Comparison of ENCODE assay signal across 12 mouse cellular contexts in the genomic region with DNA sequence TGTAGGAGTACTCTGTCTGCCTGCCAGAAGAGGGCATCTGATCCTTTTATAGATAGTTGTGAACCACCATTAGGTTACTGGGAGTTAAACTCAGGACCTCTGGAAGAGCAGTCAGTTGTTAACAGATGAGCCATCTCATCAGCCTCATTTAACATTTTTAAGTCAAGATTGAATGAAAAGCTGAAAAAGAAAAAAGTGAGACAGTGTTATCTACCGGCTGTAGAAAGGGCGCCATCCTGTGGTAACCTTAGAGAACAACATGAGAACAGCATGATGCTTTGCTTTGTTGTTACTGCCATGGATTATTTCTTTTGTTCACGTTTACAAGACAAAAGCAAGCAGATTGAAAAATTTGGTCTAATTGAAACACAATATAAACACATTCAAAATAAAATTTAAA. TPM values are rescaled to one million over a fixed set of nuclear protein-coding genes. Genes with fewer than 3 reads are reported as not detected.
DNase-seq lines count a peak whose midpoint lies in the region; TF ChIP-seq lines count a peak whose summit lies in the region.
"Had no signal": no experiment of that assay in that cellular context is flagged by ENCODE, and none has a peak within 500 bp of the region (broad histone marks: within the 10 kb centered on the region; RNA-seq: fewer than 3 reads in every experiment).

No protein-coding gene starts in this region.

- no peaks in the 10 kb centered on the region for H3K27me3 ChIP-seq in kidney, adult 2 months (replicated peaks; ENCODE audit: control insufficient read depth, insufficient read depth, low read length)
- H3K27me3 ChIP-seq: embryonic facial prominence, embryonic 12.5 days had no signal

- no peak overlapping the region for H3K4me3 ChIP-seq in layer of hippocampus, adult 2 months
- H3K4me3 ChIP-seq in kidney, adult 2 months (ENCODE audit: insufficient read depth, low read depth, low read length), result no peak overlapping the region
- H3K4me3 ChIP-seq: embryonic facial prominence, embryonic 12.5 days; hindbrain, embryonic 10.5 days had no signal

- 66% methylated on average over 3 of the region's 3 CpGs for WGBS in kidney, adult 2 months

- TF ChIP-seq POLR2A in brain, embryonic 14.5 days (IDR thresholded peaks at IDR 0.05; ENCODE audit: borderline replicate concordance, extremely low read depth, insufficient read depth, insufficient read length, poor library complexity, severe bottlenecking), result no peak
- TF ChIP-seq POLR2A in kidney, adult 2 months (IDR thresholded peaks at IDR 0.05; ENCODE audit: low read depth, low read length), result no peak

- peaks cover 6% of the 10 kb centered on the region; the same call in 1 of the 2 replicates for H3K4me1 ChIP-seq in kidney, adult 2 months (ENCODE audit: control insufficient read depth, insufficient read depth, low read length)
- H3K4me1 ChIP-seq: embryonic facial prominence, embryonic 12.5 days; hindbrain, embryonic 10.5 days had no signal

- H3K27ac ChIP-seq in layer of hippocampus, adult 2 months, result no peak overlapping the region
- no peak overlapping the region for H3K27ac ChIP-seq in kidney, adult 2 months (ENCODE audit: insufficient read depth, low read depth, low read length)
- H3K27ac ChIP-seq: embryonic facial prominence, embryonic 12.5 days; hindbrain, embryonic 10.5 days had no signal

- TF ChIP-seq CTCF in layer of hippocampus, adult 2 months (conservative IDR thresholded peaks at IDR 0.05), result peak; percentile 75
- TF ChIP-seq CTCF in brain, embryonic 14.5 days (IDR thresholded peaks at IDR 0.05; ENCODE audit: borderline replicate concordance, extremely low read depth, insufficient read depth, insufficient read length), result peak; percentile 28; the same call in 1 of the 2 replicates
- TF ChIP-seq CTCF in kidney, adult 2 months (conservative IDR thresholded peaks at IDR 0.05; ENCODE audit: insufficient read depth, insufficient read length, low read depth, low read length), result no peak

- peaks cover 1% of the 10 kb centered on the region; the same call in 1 of the 2 replicates for H3K36me3 ChIP-seq in kidney, adult 2 months (ENCODE audit: control insufficient read depth, insufficient read depth, low read length)
- H3K36me3 ChIP-seq: embryonic facial prominence, embryonic 12.5 days had no signal

- DNase-seq in layer of hippocampus, adult 2 months (ENCODE audit: low spot score in 2 of 2), result no peak
- DNase-seq in layer of hippocampus, adult 18-20 months (ENCODE audit: low spot score in 2 of 2), result no peak
- DNase-seq in 3T3-L1 (ENCODE audit: low read depth, low spot score), result peak; percentile 61
- peak; percentile 62 for DNase-seq in A20 (ENCODE audit: low read depth, low spot score)
- peak; percentile 22 for DNase-seq in brain, embryonic 14.5 days (ENCODE audit: low read depth)
- no peak for DNase-seq in kidney, adult 2 months
- no peak for DNase-seq in testis, postnatal 10 days (ENCODE audit: low spot score)
- DNase-seq: kidney, postnatal 10 days; lung, postnatal 36 days; right cerebral cortex, adult 18-20 months had no signal

RNA-seq across cellular contexts. Expression of a gene that starts 10.6 kb away (rescaled TPM):
- 10 to 100 TPM; 55.1 to 55.9 TPM for total RNA-seq in layer of hippocampus, adult 2 months (2021)
- 10 to 100 TPM; 50.9 to 53.4 TPM for total RNA-seq in layer of hippocampus, adult 18-20 months (2021)
- polyA plus RNA-seq in brain, embryonic 14.5 days (2012; rRNA removed), result 23.6 and 30.4 TPM in 2 replicates
- 26.0 and 33.9 TPM in 2 replicates for polyA plus RNA-seq in kidney, adult 2 months (2012; rRNA removed)

Comparison
In these comparisons a context has a peak if more than half of its experiments do, and no peak if none do; other contexts are left out.
1. DNase-seq: peak in 3T3-L1 (single experiment), A20 (single experiment) and brain, embryonic 14.5 days (single experiment); none in layer of hippocampus, adult 2 months (0 of 2), layer of hippocampus, adult 18-20 months (0 of 2), kidney, adult 2 months (single experiment) and testis, postnatal 10 days (single experiment).